Mouse (Mus musculus) kidney, adult 8-10 months (tissue): ENCODE measurements around the gene Cped1.
"Not testable (repeated sequence)": the region's sequence is repeated elsewhere in the genome, so short reads cannot be mapped to it uniquely, and the experiment has no call there.

Source experiments
- DNase-seq, 2 experiments: peaks; one replicate each; pipeline ENCODE4 v3.0.0; 2022

The Cped1 gene

GRCm38 (mm10) chr6:22088346-22089064 lies 102.8 kb downstream of the Cped1 start:
- peak in 1 of 2 experiments; percentile 29 for DNase-seq

GRCm38 (mm10) chr6:22091773-22092172 lies 106.1 kb downstream of the Cped1 start:
- no peak for DNase-seq

- no peak for DNase-seq
Measured at GRCm38 (mm10) chr6:22093792-22094191, 108.1 kb downstream of the Cped1 start.

- DNase-seq: peak; percentile 6 to 28
Measured at GRCm38 (mm10) chr6:22097709-22098108, 112.0 kb downstream of the Cped1 start.

GRCm38 (mm10) chr6:22099832-22100231 lies 114.1 kb downstream of the Cped1 start:
- DNase-seq: no peak

- DNase-seq: no peak
Measured at GRCm38 (mm10) chr6:22101939-22102338, 116.2 kb downstream of the Cped1 start.

- no peak for DNase-seq
Measured at GRCm38 (mm10) chr6:22102752-22103151, 117.0 kb downstream of the Cped1 start.

- no peak for DNase-seq
Measured at GRCm38 (mm10) chr6:22103713-22104112, 118.0 kb downstream of the Cped1 start.

GRCm38 (mm10) chr6:22104211-22104610 lies 118.5 kb downstream of the Cped1 start:
- no peak for DNase-seq

GRCm38 (mm10) chr6:22114079-22114478 lies 128.4 kb downstream of the Cped1 start:
- no peak for DNase-seq

- DNase-seq: no peak
Measured at GRCm38 (mm10) chr6:22116679-22117078, 131.0 kb downstream of the Cped1 start.

GRCm38 (mm10) chr6:22122080-22122479 lies 136.4 kb downstream of the Cped1 start:
- DNase-seq: peak; percentile 13 to 42

- no peak for DNase-seq
Measured at GRCm38 (mm10) chr6:22122693-22123092, 137.0 kb downstream of the Cped1 start.

- no peak for DNase-seq
Measured at GRCm38 (mm10) chr6:22123332-22123731, 137.6 kb downstream of the Cped1 start.

GRCm38 (mm10) chr6:22124575-22125330 lies 139.0 kb downstream of the Cped1 start:
- not testable (repeated sequence) for DNase-seq

- no peak for DNase-seq
Measured at GRCm38 (mm10) chr6:22135038-22135631, 149.4 kb downstream of the Cped1 start.

- no peak for DNase-seq
Measured at GRCm38 (mm10) chr6:22136805-22137204, 151.1 kb downstream of the Cped1 start.

- DNase-seq: no peak
Measured at GRCm38 (mm10) chr6:22140786-22141185, 155.1 kb downstream of the Cped1 start.

GRCm38 (mm10) chr6:22147236-22147635 lies 161.5 kb downstream of the Cped1 start:
- DNase-seq: no peak

- no peak for DNase-seq
Measured at GRCm38 (mm10) chr6:22148511-22148910, 162.8 kb downstream of the Cped1 start.

GRCm38 (mm10) chr6:22157461-22157860 lies 171.7 kb downstream of the Cped1 start:
- DNase-seq: peak; percentile 35 to 61

- DNase-seq: no peak
Measured at GRCm38 (mm10) chr6:22161944-22162343, 176.2 kb downstream of the Cped1 start.

- no peak for DNase-seq
Measured at GRCm38 (mm10) chr6:22168388-22168787, 182.7 kb downstream of the Cped1 start.
